Mouse (Mus musculus) retina, postnatal 1 day (tissue): ENCODE results near the gene Deup1.
A peak's percentile ranks its signal among the peaks of the same experiment; 100 is the strongest.

Source experiments
- DNase-seq: peaks from one replicate; pipeline ENCODE4 v3.0.0-alpha.2; 2012

Gene Deup1

DNA sequence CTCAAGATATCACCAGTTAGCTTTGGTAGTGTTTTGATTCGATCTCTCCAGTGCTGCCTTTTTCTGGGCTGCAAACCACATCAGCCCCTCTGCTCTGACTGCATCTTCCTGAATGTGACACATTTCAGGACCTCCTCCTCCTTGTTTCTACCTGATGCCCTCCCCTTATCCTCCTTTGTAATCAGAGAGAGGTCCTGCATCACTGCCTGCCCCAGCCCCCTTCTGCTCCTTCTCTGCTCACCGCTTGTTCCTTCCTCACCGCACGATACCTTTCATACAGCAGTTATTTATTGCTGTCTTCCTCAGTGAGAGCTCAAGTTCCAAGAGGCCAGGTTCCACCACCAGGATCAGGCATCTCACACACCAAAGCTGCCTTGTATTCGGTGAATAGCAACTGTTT is 96.5 kb downstream of the Deup1 start:
- DNase-seq = no peak

DNA sequence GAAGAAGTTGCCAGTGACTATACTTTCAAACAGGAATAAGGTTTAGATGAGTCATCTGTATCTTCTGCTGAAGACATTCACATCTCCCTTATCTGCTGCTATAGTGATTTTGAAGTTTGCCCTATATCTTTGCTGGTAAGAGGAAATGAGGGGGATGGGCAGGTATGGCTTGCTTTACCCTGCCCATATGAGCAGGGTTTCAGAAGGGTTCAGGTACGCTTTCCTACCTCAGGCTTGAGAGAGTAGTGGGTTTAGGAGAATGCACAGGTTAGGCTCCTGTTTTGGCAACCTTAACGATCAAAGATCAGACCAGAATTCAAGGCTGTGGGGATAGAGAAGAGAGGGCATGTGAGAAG is 97.8 kb downstream of the Deup1 start:
- no peak for DNase-seq

- DNase-seq = peak; percentile 71
These were observed 98.3 kb downstream of the Deup1 start for GRCm38 (mm10) chr9:15529275-15529964.

DNA sequence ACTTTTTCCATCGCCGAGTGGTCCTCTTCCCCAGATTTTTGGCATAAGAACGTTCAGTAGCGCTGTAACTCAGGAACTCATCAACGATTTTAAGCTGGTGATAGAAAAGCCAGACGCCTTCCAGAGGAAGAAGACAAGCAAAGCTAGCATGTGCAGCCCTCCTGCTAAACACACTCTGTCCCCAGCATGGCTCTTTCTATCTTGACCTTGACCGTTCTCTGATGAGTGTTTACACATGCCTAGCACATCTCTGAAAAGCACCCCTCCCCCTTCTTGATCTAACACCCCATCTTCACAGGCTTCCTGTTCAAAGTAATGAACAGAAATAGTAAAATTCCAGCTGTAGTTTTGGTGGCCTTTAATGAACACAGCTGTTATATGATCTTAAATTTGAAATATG is 99.4 kb downstream of the Deup1 start:
- DNase-seq = no peak

- peak; percentile 59 for DNase-seq
These were observed 99.9 kb downstream of the Deup1 start for GRCm38 (mm10) chr9:15527846-15528245.

- DNase-seq = peak; percentile 36
These were observed 101.2 kb downstream of the Deup1 start for GRCm38 (mm10) chr9:15526539-15526938.

- DNase-seq = no peak
These were observed 102.5 kb downstream of the Deup1 start for GRCm38 (mm10) chr9:15525246-15525645.

GRCm38 (mm10) chr9:15523646-15524045 is 104.1 kb downstream of the Deup1 start:
- DNase-seq = no peak

- no peak for DNase-seq
These were observed 104.8 kb downstream of the Deup1 start for GRCm38 (mm10) chr9:15522887-15523286.

- DNase-seq = no peak
These were observed 105.4 kb downstream of the Deup1 start for GRCm38 (mm10) chr9:15522348-15522747.

DNA sequence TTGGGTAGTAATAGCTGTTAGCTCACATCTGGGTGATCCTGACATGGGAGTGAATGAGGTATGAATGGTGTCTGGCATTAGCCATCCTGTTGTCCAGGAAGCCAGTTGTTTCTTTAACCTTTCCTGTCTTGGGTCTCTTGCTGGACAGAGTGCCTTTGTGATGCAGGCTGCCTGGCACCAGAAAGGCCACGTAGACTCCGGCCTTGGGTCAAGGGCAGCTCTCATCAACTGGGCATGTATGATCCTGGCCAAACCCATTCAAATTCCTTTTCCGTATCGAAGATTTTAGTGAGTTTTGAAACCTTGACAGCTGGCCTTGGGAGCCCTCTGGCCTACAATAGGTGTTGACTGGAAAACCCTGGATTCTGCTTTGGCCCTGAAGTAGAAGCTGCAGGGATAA is 109.8 kb downstream of the Deup1 start:
- no peak for DNase-seq

- DNase-seq = no peak
These were observed 111.7 kb downstream of the Deup1 start for GRCm38 (mm10) chr9:15516007-15516406.

GRCm38 (mm10) chr9:15512918-15513317 is 114.8 kb downstream of the Deup1 start:
- no peak for DNase-seq

DNA sequence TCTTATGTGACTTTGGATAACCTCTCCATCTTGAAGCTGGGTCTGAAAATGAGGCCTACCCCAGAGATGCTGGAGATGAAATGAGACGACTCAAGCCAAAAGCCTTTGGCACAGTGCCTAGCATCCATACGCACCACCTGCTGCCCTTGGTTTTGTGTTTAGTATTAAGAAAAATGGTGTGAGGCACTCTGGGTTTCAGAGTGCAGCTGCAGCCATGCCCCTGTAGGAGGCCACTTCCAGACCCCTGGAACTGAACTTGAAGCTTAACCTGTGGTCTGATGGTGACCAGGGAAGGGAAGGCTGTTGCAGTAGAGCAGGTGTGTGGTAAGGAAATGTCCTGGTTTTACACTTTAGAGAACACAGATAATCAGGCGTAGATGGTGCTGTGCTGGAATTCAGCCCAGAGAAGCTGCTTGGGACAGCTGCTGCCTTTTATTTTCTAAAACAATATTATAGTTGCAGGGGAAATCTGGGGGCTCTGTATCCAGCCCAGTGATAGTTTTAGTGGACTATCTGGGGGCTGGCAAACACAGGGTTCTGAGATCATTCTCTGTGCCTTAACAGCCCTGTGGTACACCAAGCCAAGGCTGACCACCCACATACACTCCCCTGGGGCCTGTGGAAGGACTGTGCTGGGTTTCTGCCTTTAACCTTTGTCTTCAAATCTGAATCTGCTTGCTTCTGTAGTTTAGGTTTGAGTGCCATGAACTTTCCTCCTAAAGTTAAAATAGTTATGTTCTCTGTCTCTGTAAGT is 117.0 kb downstream of the Deup1 start:
- peak; percentile 65 for DNase-seq
